Mouse (Mus musculus) kidney, postnatal 25 days (tissue): ENCODE data around the gene 1700069L16Rik.

Experiments
- DNase-seq, 2 experiments: peaks; one replicate each; pipeline ENCODE4 v3.0.0; 2021; ENCODE audit warnings: mixed read lengths in 2 of 2

The 1700069L16Rik gene

GRCm38 (mm10) chr5:113683246-113683645 is 41.3 kb downstream of the 1700069L16Rik start:
- no peak for DNase-seq

GRCm38 (mm10) chr5:113682472-113682871 is 42.1 kb downstream of the 1700069L16Rik start:
- DNase-seq, result no peak

GRCm38 (mm10) chr5:113681219-113681618 is 43.4 kb downstream of the 1700069L16Rik start:
- DNase-seq, result no peak

GRCm38 (mm10) chr5:113679509-113679908 is 45.1 kb downstream of the 1700069L16Rik start:
- no peak for DNase-seq

GRCm38 (mm10) chr5:113678743-113679452 is 45.7 kb downstream of the 1700069L16Rik start:
- DNase-seq, result no peak

- DNase-seq, result no peak
Measured at GRCm38 (mm10) chr5:113677541-113677940, 47.0 kb downstream of the 1700069L16Rik start.

- no peak for DNase-seq
Measured at GRCm38 (mm10) chr5:113674851-113675250, 49.7 kb downstream of the 1700069L16Rik start.

- DNase-seq, result peak; percentile 29 to 69
Measured at GRCm38 (mm10) chr5:113672456-113672855, 52.1 kb downstream of the 1700069L16Rik start.

- no peak for DNase-seq
Measured at GRCm38 (mm10) chr5:113670597-113670996, 54.0 kb downstream of the 1700069L16Rik start.

GRCm38 (mm10) chr5:113670110-113670509 is 54.5 kb downstream of the 1700069L16Rik start:
- DNase-seq, result no peak

GRCm38 (mm10) chr5:113664629-113665195 is 59.9 kb downstream of the 1700069L16Rik start:
- DNase-seq, result no peak

- no peak for DNase-seq
Measured at GRCm38 (mm10) chr5:113664127-113664526, 60.4 kb downstream of the 1700069L16Rik start.

- no peak for DNase-seq
Measured at GRCm38 (mm10) chr5:113660872-113661271, 63.7 kb downstream of the 1700069L16Rik start.

GRCm38 (mm10) chr5:113654821-113655220 is 69.8 kb downstream of the 1700069L16Rik start:
- DNase-seq, result no peak

- no peak for DNase-seq
Measured at GRCm38 (mm10) chr5:113654206-113654605, 70.4 kb downstream of the 1700069L16Rik start.

GRCm38 (mm10) chr5:113652215-113652614 is 72.4 kb downstream of the 1700069L16Rik start:
- DNase-seq, result no peak

- peak; percentile 62 to 71 for DNase-seq
Measured at GRCm38 (mm10) chr5:113650035-113650865, 74.3 kb downstream of the 1700069L16Rik start, which contains the start of gene Cmklr1. Gene Cmklr1, minus strand, starts transcription at chr5:113650426.

GRCm38 (mm10) chr5:113648647-113649211 is 75.8 kb downstream of the 1700069L16Rik start:
- no peak for DNase-seq

- DNase-seq, result no peak
Measured at GRCm38 (mm10) chr5:113647141-113647540, 77.4 kb downstream of the 1700069L16Rik start.

GRCm38 (mm10) chr5:113644520-113644919 is 80.1 kb downstream of the 1700069L16Rik start:
- peak in 1 of 2 experiments; percentile 57 for DNase-seq

- peak in 1 of 2 experiments; percentile 34 for DNase-seq
Measured at GRCm38 (mm10) chr5:113643107-113643848, 81.3 kb downstream of the 1700069L16Rik start.
